Mouse (Mus musculus): ENCODE measurements around the gene Bbip1. TPM values are rescaled to one million over a fixed set of nuclear protein-coding genes. Genes with fewer than 3 reads are reported as not detected.

Bbip1 gene
- total and polyA plus RNA-seq, 3 experiments: 38.8 to 95.7 (median 41.0) TPM

DNA sequence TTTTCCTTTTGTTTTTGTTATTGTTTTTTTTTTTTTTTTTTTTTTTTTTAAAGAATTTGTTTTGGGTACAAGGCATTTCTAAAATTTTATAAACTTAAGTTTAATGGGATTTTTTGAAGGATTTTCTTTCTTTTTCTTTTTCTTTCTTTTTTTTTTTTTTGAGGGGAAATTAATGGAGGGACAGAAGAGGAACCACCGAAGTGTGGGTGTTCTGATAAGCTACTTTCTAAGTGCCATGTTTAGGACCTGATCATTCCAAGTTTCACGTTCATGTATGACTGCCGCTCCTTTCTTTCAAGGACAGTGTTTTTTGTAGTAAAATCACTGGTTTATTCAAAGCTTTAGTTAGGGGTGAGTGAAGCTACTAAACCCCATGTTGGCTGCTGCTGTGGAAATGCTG lies 15.2 kb downstream of the Bbip1 start:
- H3K27ac ChIP-seq (ENCODE audit: insufficient read depth, low read depth): no peak overlapping the region

DNA sequence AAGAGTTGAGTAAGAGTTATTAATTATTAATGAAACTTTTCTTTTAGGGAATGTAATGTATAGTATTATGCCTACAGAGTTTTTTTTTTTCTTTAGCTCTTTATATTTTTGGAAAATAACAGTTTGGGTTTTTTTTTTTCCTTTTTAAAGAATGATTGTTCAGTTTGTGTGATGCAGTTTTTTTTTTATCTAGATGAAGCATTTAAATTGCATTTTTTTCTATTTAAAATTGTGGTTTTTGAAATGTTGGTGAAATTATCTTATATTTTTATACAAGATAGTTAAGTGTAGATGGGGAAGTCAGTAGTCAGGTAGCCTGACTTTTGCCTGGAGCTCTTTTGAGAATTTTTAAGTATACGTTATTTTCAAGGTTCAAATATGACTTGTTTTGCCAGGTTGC lies 17.7 kb downstream of the Bbip1 start:
- H3K36me3 ChIP-seq (replicated peaks in 1 of 2; ENCODE audit: control insufficient read depth in 1 of 2, insufficient read depth in 1 of 2, low read length in 1 of 2): peaks cover 19 to 71% of the 10 kb centered on the region in 2 experiments
- in situ Hi-C loops (cut with MboI; ENCODE audit: low pct_ligation_motif_present, low pct_unique_long_range_greater_than_20kb, low sequenced_read_pairs): no loop called here
- dilution Hi-C loops (cut with MboI; ENCODE audit: extremely low pct_ligation_motif_present, extremely low pct_unique_long_range_greater_than_20kb, low sequenced_read_pairs): no loop called here

More for the DNA sequence above, 15.2 kb downstream of the Bbip1 start:
- Histone ChIP-seq H3K4me2 (ENCODE audit: insufficient read depth, low read depth, poor library complexity, severe bottlenecking) (no peak overlapping the region), H3K27me3 (replicated peaks) (no peaks in the 10 kb centered on the region), H3K36me3 (replicated peaks in 1 of 2; ENCODE audit: control insufficient read depth in 1 of 2, insufficient read depth in 1 of 2, low read length in 1 of 2) (peaks cover 16 to 76% of the 10 kb centered on the region in 2 experiments), H3K4me3 (replicated peaks in 1 of 3; ENCODE audit: low read depth in 2 of 3, low read length in 2 of 3, poor library complexity in 1 of 3) (no peak overlapping the region), H3K9ac (ENCODE audit: insufficient read depth, low read depth) (no peak overlapping the region), H3K4me1 (ENCODE audit: control insufficient read depth in 1 of 2, insufficient read depth in 2 of 2) (no peaks in the 10 kb centered on the region), H3K79me2 (replicated peaks; ENCODE audit: control insufficient read depth, extremely low read depth, insufficient read depth, poor library complexity, severe bottlenecking) (no peaks in the 10 kb centered on the region), H3K9me3 (replicated peaks; ENCODE audit: low read length) (peaks cover 2% of the 10 kb centered on the region)
- in situ Hi-C loops (cut with MboI; ENCODE audit: low pct_ligation_motif_present, low pct_unique_long_range_greater_than_20kb, low sequenced_read_pairs): no loop called here
- dilution Hi-C loops (cut with MboI; ENCODE audit: extremely low pct_ligation_motif_present, extremely low pct_unique_long_range_greater_than_20kb, low sequenced_read_pairs): no loop called here
- no peak for DNase-seq (ENCODE audit: extremely low read depth)
- TF ChIP-seq SIN3A (IDR thresholded peaks at IDR 0.05; ENCODE audit: low read length): no peak
- TF ChIP-seq IRF4 (IDR thresholded peaks at IDR 0.05; ENCODE audit: low read depth, low read length): no peak
- no peak for TF ChIP-seq MAZ (IDR thresholded peaks at IDR 0.05; ENCODE audit: low read depth, low read length)
- TF ChIP-seq CHD1 (IDR thresholded peaks at IDR 0.05; ENCODE audit: low read depth, low read length): no peak
- no peak for TF ChIP-seq NRF1 (IDR thresholded peaks at IDR 0.05; ENCODE audit: low read depth, low read length)
- no peak for TF ChIP-seq GABPA (IDR thresholded peaks at IDR 0.05; ENCODE audit: insufficient replicate concordance, low read depth, low read length)
- TF ChIP-seq NELFE (IDR thresholded peaks at IDR 0.05; ENCODE audit: low read depth, low read length): no peak

DNA sequence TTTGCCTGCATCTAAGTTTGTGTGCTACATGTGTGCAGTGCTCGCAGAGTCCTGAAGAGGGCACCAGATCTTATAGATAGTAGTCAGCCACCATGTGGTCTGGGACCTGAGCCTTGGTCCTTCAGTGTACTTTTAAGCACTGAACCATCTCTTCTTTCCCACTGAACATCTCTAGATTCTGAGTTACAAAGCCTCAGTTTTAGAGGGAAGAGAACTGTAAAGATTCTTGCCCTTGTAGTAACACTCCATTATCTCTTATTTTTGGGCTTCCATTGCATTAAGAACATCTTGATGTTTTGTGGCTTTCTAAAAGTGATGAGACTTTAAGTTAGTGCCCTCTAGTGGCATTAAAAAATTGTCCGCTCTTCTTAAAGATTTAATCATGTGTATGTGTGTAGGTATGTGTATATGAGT lies 19.1 kb downstream of the Bbip1 start:
- no peak overlapping the region for H3K4me3 ChIP-seq (replicated peaks in 1 of 3; ENCODE audit: low read depth in 2 of 3, low read length in 2 of 3, poor library complexity in 1 of 3)
- no peaks in the 10 kb centered on the region for H3K79me2 ChIP-seq (replicated peaks; ENCODE audit: control insufficient read depth, extremely low read depth, insufficient read depth, poor library complexity, severe bottlenecking)
- peaks cover 2% of the 10 kb centered on the region for H3K9me3 ChIP-seq (replicated peaks; ENCODE audit: low read length)
- in situ Hi-C loops (cut with MboI; ENCODE audit: low pct_ligation_motif_present, low pct_unique_long_range_greater_than_20kb, low sequenced_read_pairs): no loop called here
- H3K4me2 ChIP-seq (ENCODE audit: insufficient read depth, low read depth, poor library complexity, severe bottlenecking): no peak overlapping the region
- no peaks in the 10 kb centered on the region for H3K4me1 ChIP-seq (ENCODE audit: control insufficient read depth in 1 of 2, insufficient read depth in 2 of 2)
- DNase-seq (ENCODE audit: extremely low read depth): peak; percentile 62
- no peak overlapping the region for H3K27ac ChIP-seq (ENCODE audit: insufficient read depth, low read depth)
- dilution Hi-C loops (cut with MboI; ENCODE audit: extremely low pct_ligation_motif_present, extremely low pct_unique_long_range_greater_than_20kb, low sequenced_read_pairs): no loop called here
- H3K9ac ChIP-seq (ENCODE audit: insufficient read depth, low read depth): no peak overlapping the region
- no peaks in the 10 kb centered on the region for H3K27me3 ChIP-seq (replicated peaks)
- H3K36me3 ChIP-seq (replicated peaks in 1 of 2; ENCODE audit: control insufficient read depth in 1 of 2, insufficient read depth in 1 of 2, low read length in 1 of 2): peaks cover 21 to 69% of the 10 kb centered on the region in 2 experiments
- no peak for TF ChIP-seq USF1 (IDR thresholded peaks at IDR 0.05; ENCODE audit: low read depth, low read length)
- no peak for TF ChIP-seq NRF1 (IDR thresholded peaks at IDR 0.05; ENCODE audit: low read depth, low read length)
- no peak for TF ChIP-seq NELFE (IDR thresholded peaks at IDR 0.05; ENCODE audit: low read depth, low read length)
- no peak for TF ChIP-seq MAFK (IDR thresholded peaks at IDR 0.05; ENCODE audit: insufficient replicate concordance, low read length)
- peak; percentile 70 for TF ChIP-seq SMC3 (IDR thresholded peaks at IDR 0.05; ENCODE audit: low read depth, low read length)
- TF ChIP-seq ZC3H11A (IDR thresholded peaks at IDR 0.05; ENCODE audit: low read depth, low read length): peak; percentile 14; the same call in 1 of the 2 replicates
- TF ChIP-seq TCF12 (IDR thresholded peaks at IDR 0.05; ENCODE audit: low read depth, low read length): no peak
- no peak for TF ChIP-seq ETS1 (conservative IDR thresholded peaks at IDR 0.05; ENCODE audit: low read depth, low read length)
- no peak for TF ChIP-seq UBTF (IDR thresholded peaks at IDR 0.05; ENCODE audit: low read depth, low read length)
- TF ChIP-seq CHD1 (IDR thresholded peaks at IDR 0.05; ENCODE audit: low read depth, low read length): no peak
- no peak for TF ChIP-seq KAT2A (IDR thresholded peaks at IDR 0.05; ENCODE audit: insufficient replicate concordance, low read length)
- no peak for TF ChIP-seq ZMIZ1 (IDR thresholded peaks at IDR 0.05; ENCODE audit: low read depth, low read length)
- no peak for TF ChIP-seq MAZ (IDR thresholded peaks at IDR 0.05; ENCODE audit: low read depth, low read length)
- no peak for TF ChIP-seq HCFC1 (IDR thresholded peaks at IDR 0.05; ENCODE audit: low read depth, low read length)
- no peak for TF ChIP-seq MAX (IDR thresholded peaks at IDR 0.05; ENCODE audit: low read length)
- no peak for TF ChIP-seq MEF2A (IDR thresholded peaks at IDR 0.05; ENCODE audit: borderline replicate concordance, low read depth, low read length)
- TF ChIP-seq MXI1 (IDR thresholded peaks at IDR 0.05; ENCODE audit: low read depth, low read length): no peak

More for the DNA sequence above, 17.7 kb downstream of the Bbip1 start:
- Histone ChIP-seq H3K27ac (ENCODE audit: insufficient read depth, low read depth) (no peak overlapping the region), H3K4me2 (ENCODE audit: insufficient read depth, low read depth, poor library complexity, severe bottlenecking) (no peak overlapping the region), H3K79me2 (replicated peaks; ENCODE audit: control insufficient read depth, extremely low read depth, insufficient read depth, poor library complexity, severe bottlenecking) (no peaks in the 10 kb centered on the region), H3K9ac (ENCODE audit: insufficient read depth, low read depth) (no peak overlapping the region), H3K4me1 (ENCODE audit: control insufficient read depth in 1 of 2, insufficient read depth in 2 of 2) (no peaks in the 10 kb centered on the region), H3K4me3 (replicated peaks in 1 of 3; ENCODE audit: low read depth in 2 of 3, low read length in 2 of 3, poor library complexity in 1 of 3) (no peak overlapping the region), H3K27me3 (replicated peaks) (no peaks in the 10 kb centered on the region), H3K9me3 (replicated peaks; ENCODE audit: low read length) (peaks cover 2% of the 10 kb centered on the region)
- no peak for TF ChIP-seq ELF1 (IDR thresholded peaks at IDR 0.05; ENCODE audit: low read depth, low read length)
- no peak for TF ChIP-seq USF1 (IDR thresholded peaks at IDR 0.05; ENCODE audit: low read depth, low read length)
- no peak for TF ChIP-seq HCFC1 (IDR thresholded peaks at IDR 0.05; ENCODE audit: low read depth, low read length)
- no peak for TF ChIP-seq MXI1 (IDR thresholded peaks at IDR 0.05; ENCODE audit: low read depth, low read length)
- TF ChIP-seq MYC (IDR thresholded peaks at IDR 0.05; ENCODE audit: low read depth, low read length): no peak
- TF ChIP-seq RCOR1 (conservative IDR thresholded peaks at IDR 0.05; ENCODE audit: low read depth, low read length): no peak
- TF ChIP-seq ZC3H11A (IDR thresholded peaks at IDR 0.05; ENCODE audit: low read depth, low read length): no peak
- TF ChIP-seq TBP (conservative IDR thresholded peaks at IDR 0.05; ENCODE audit: low read depth, low read length): no peak
- no peak for TF ChIP-seq NELFE (IDR thresholded peaks at IDR 0.05; ENCODE audit: low read depth, low read length)
- TF ChIP-seq CHD1 (IDR thresholded peaks at IDR 0.05; ENCODE audit: low read depth, low read length): no peak
- no peak for TF ChIP-seq USF2 (conservative IDR thresholded peaks at IDR 0.05; ENCODE audit: low read depth, low read length)
- no peak for TF ChIP-seq BHLHE40 (IDR thresholded peaks at IDR 0.05; ENCODE audit: low read depth, low read length)
- TF ChIP-seq TCF12 (IDR thresholded peaks at IDR 0.05; ENCODE audit: low read depth, low read length): no peak
- TF ChIP-seq MAZ (IDR thresholded peaks at IDR 0.05; ENCODE audit: low read depth, low read length): no peak
- TF ChIP-seq JUN (IDR thresholded peaks at IDR 0.05; ENCODE audit: insufficient read depth, low read depth, low read length): no peak
- DNase-seq (ENCODE audit: extremely low read depth): no peak

Measured in CH12.LX (cell line).